Mouse (Mus musculus) liver, embryonic 16.5 days (tissue): ENCODE data around the gene Angel1. TPM values are rescaled to one million over a fixed set of nuclear protein-coding genes. Genes with fewer than 3 reads are reported as not detected.

Experiments
- ATAC-seq: fragments of 200-750 bp; cut with Nextera tagmentation; 2 replicates; pipeline ENCODE4 v1.8.0; 2017; ENCODE audit warnings: low read depth, mild to moderate bottlenecking, moderate number of reproducible peaks, moderate library complexity
- H3K27ac ChIP-seq: fragments of 300-500 bp; sonication (generic); 2 replicates; pipeline ENCODE4 v1.5.1; 2014; ENCODE audit warnings: mild to moderate bottlenecking, low read length
- H3K27me3 ChIP-seq: fragments of 300-500 bp; sonication (generic); 2 replicates; pipeline ENCODE4 v1.6.1; 2014; ENCODE audit warnings: low read depth, low read length, mixed read lengths; ENCODE audit not compliant: control insufficient read depth, insufficient read depth
- H3K36me3 ChIP-seq: fragments of 300-500 bp; sonication (generic); 2 replicates; pipeline ENCODE4 v1.6.1; 2014; ENCODE audit warnings: mild to moderate bottlenecking; ENCODE audit not compliant: control insufficient read depth, insufficient read depth
- H3K4me1 ChIP-seq: fragments of 300-500 bp; sonication (generic); 2 replicates; pipeline ENCODE4 v1.6.1; 2014; ENCODE audit warnings: low read depth, low read length, mixed read lengths; ENCODE audit not compliant: control insufficient read depth
- H3K4me2 ChIP-seq: fragments of 300-500 bp; sonication (generic); 2 replicates; pipeline ENCODE4 v1.6.1; 2014; ENCODE audit warnings: low read depth, low read length, mixed read lengths
- H3K4me3 ChIP-seq: fragments of 300-500 bp; sonication (generic); 2 replicates; pipeline ENCODE4 v1.5.1; 2014; ENCODE audit warnings: low read depth, mild to moderate bottlenecking, low read length
- H3K9ac ChIP-seq: fragments of 300-500 bp; sonication (generic); 2 replicates; pipeline ENCODE4 v1.6.1; 2014; ENCODE audit warnings: low read depth, low read length
- H3K9me3 ChIP-seq: fragments of 300-500 bp; sonication (generic); replicated peaks from 2 replicates; pipeline ENCODE4 v1.6.1; 2016; ENCODE audit warnings: low read length; ENCODE audit not compliant: control insufficient read depth
- WGBS: fragments of 180-500 bp; shearing (Covaris S2); extraction: QIAGEN DNeasy Blood & Tissue Kit; methylation state at CpG from one replicate; pipeline ENCODE4 v1.1.7; 2014; ENCODE audit not compliant: insufficient replicate concordance; 5-methylcytosine and 5-hydroxymethylcytosine counted together
- polyA plus RNA-seq: library from polyadenylated mRNA; unstranded; fragments of >200 nt; fragmentation: Nextera tagmentation; extraction: Ambion mirVana; gene quantifications from 2 replicates; pipeline ENCODE4 v1.2.1, GENCODE M21; 2015

The Angel1 gene
- 1.1 and 1.2 TPM in 2 replicates for polyA plus RNA-seq

GRCm38 (mm10) chr12:86726120-86726640 is at the start of gene Angel1:
Gene Angel1 (minus strand): TSS chr12:86726460.
- H3K27me3 ChIP-seq = no peaks in the 10 kb centered on the region
- no peak within 1 kb of the TSS for H3K27ac ChIP-seq
- H3K4me1 ChIP-seq = peaks cover 4% of the 10 kb centered on the region
- H3K9ac ChIP-seq = peak within 1 kb of the TSS; percentile 60
- H3K4me3 ChIP-seq = peak within 1 kb of the TSS; percentile 66
- peak; percentile 99 for ATAC-seq
- no peaks in the 10 kb centered on the region for H3K9me3 ChIP-seq
- WGBS = under 1% methylated on average over 42 of the region's 44 CpGs
- H3K36me3 ChIP-seq = no peaks in the 10 kb centered on the region
- H3K4me2 ChIP-seq = peak within 1 kb of the TSS; percentile 98

GRCm38 (mm10) chr12:86775561-86776280 is 49.5 kb upstream of the Angel1 start:
- H3K4me2 ChIP-seq = no peak overlapping the region
- H3K4me3 ChIP-seq = no peak overlapping the region
- H3K27me3 ChIP-seq = no peaks in the 10 kb centered on the region
- no peaks in the 10 kb centered on the region for H3K36me3 ChIP-seq
- H3K4me1 ChIP-seq = no peaks in the 10 kb centered on the region
- no peaks in the 10 kb centered on the region for H3K9me3 ChIP-seq
- 50% methylated on average over 7 of the region's 7 CpGs for WGBS
- H3K27ac ChIP-seq = no peak overlapping the region
- H3K9ac ChIP-seq = no peak overlapping the region
- ATAC-seq = no peak

- Histone ChIP-seq H3K27me3 (no peaks in the 10 kb centered on the region), H3K4me2 (no peak overlapping the region), H3K9ac (no peak overlapping the region), H3K4me1 (no peaks in the 10 kb centered on the region), H3K9me3 (no peaks in the 10 kb centered on the region), H3K36me3 (no peaks in the 10 kb centered on the region), H3K4me3 (no peak overlapping the region), H3K27ac (no peak overlapping the region)
- ATAC-seq = no peak
- WGBS = 44% methylated on average over 3 of the region's 3 CpGs
Observed at GRCm38 (mm10) chr12:86772551-86772950, 46.3 kb upstream of the Angel1 start.

GRCm38 (mm10) chr12:86771823-86772427 is 45.7 kb upstream of the Angel1 start:
- no peaks in the 10 kb centered on the region for H3K4me1 ChIP-seq
- no peak overlapping the region for H3K9ac ChIP-seq
- H3K4me3 ChIP-seq = no peak overlapping the region
- peak; percentile 64 for ATAC-seq
- H3K27ac ChIP-seq = no peak overlapping the region
- no peaks in the 10 kb centered on the region for H3K27me3 ChIP-seq
- H3K9me3 ChIP-seq = no peaks in the 10 kb centered on the region
- 6% methylated on average over 12 of the region's 12 CpGs for WGBS
- H3K4me2 ChIP-seq = no peak overlapping the region
- H3K36me3 ChIP-seq = no peaks in the 10 kb centered on the region

- ATAC-seq = no peak
Observed at GRCm38 (mm10) chr12:86770927-86771326, 44.7 kb upstream of the Angel1 start.

GRCm38 (mm10) chr12:86770261-86770670 is 44.0 kb upstream of the Angel1 start:
- H3K9me3 ChIP-seq = no peaks in the 10 kb centered on the region
- no peak overlapping the region for H3K27ac ChIP-seq
- no peaks in the 10 kb centered on the region for H3K4me1 ChIP-seq
- H3K27me3 ChIP-seq = no peaks in the 10 kb centered on the region
- WGBS = 40% methylated on average over 4 of the region's 4 CpGs
- no peak for ATAC-seq
- no peak overlapping the region for H3K9ac ChIP-seq
- H3K36me3 ChIP-seq = no peaks in the 10 kb centered on the region
- no peak overlapping the region for H3K4me2 ChIP-seq
- H3K4me3 ChIP-seq = no peak overlapping the region

More at GRCm38 (mm10) chr12:86770927-86771326, 44.7 kb upstream of the Angel1 start:
- Histone ChIP-seq H3K36me3 (no peaks in the 10 kb centered on the region), H3K4me3 (no peak overlapping the region), H3K27ac (no peak overlapping the region), H3K27me3 (no peaks in the 10 kb centered on the region), H3K4me1 (no peaks in the 10 kb centered on the region), H3K4me2 (no peak overlapping the region), H3K9me3 (no peaks in the 10 kb centered on the region), H3K9ac (no peak overlapping the region)
- 36% methylated on average over 3 of the region's 3 CpGs for WGBS

GRCm38 (mm10) chr12:86769819-86770218 is 43.6 kb upstream of the Angel1 start:
- no peak for ATAC-seq
- Histone ChIP-seq H3K36me3 (no peaks in the 10 kb centered on the region), H3K4me1 (no peaks in the 10 kb centered on the region), H3K4me3 (no peak overlapping the region), H3K4me2 (no peak overlapping the region), H3K9me3 (no peaks in the 10 kb centered on the region), H3K27me3 (no peaks in the 10 kb centered on the region), H3K9ac (no peak overlapping the region), H3K27ac (no peak overlapping the region)

GRCm38 (mm10) chr12:86768986-86769580 is 42.8 kb upstream of the Angel1 start:
- H3K4me1 ChIP-seq = no peaks in the 10 kb centered on the region
- no peaks in the 10 kb centered on the region for H3K9me3 ChIP-seq
- 22% methylated on average over 4 of the region's 4 CpGs for WGBS
- H3K9ac ChIP-seq = no peak overlapping the region
- H3K4me3 ChIP-seq = no peak overlapping the region
- ATAC-seq = no peak
- H3K27me3 ChIP-seq = no peaks in the 10 kb centered on the region
- no peak overlapping the region for H3K4me2 ChIP-seq
- no peak overlapping the region for H3K27ac ChIP-seq
- no peaks in the 10 kb centered on the region for H3K36me3 ChIP-seq
